Mouse (Mus musculus): ENCODE data around the gene Pik3c2b. TPM values are rescaled to one million over a fixed set of nuclear protein-coding genes. Genes with fewer than 3 reads are reported as not detected.

Gene Pik3c2b
- polyA plus RNA-seq, 1 experiment from 2014 or later, result 7.1 TPM

- Histone ChIP-seq H3K4me1 (ENCODE audit: insufficient read depth) (peaks cover 25% of the 10 kb centered on the region), H3K27ac (ENCODE audit: low read depth) (no peak overlapping the region), H3K36me3 (ENCODE audit: insufficient read depth) (peaks cover 4% of the 10 kb centered on the region), H3K27me3 (ENCODE audit: insufficient read depth, low read length) (no peaks in the 10 kb centered on the region), H3K4me3 (ENCODE audit: low read depth, low read length) (no peak overlapping the region), H3K9ac (no peak overlapping the region), H3K9me3 (ENCODE audit: low read depth, low read length) (no peaks in the 10 kb centered on the region), H3K4me2 (no peak overlapping the region)
- DNase-seq (peak; percentile 62), ATAC-seq (ENCODE audit: insufficient read depth) (peak; percentile 19; the same call in 1 of the 2 replicates)
- no peak for TF ChIP-seq CTCF (IDR thresholded peaks at IDR 0.05; ENCODE audit: low read depth)
- WGBS, result 43% methylated on average over 1 of the region's 1 CpGs
These were observed 32.9 kb downstream of the Pik3c2b start for GRCm38 (mm10) chr1:133078338-133078727.

GRCm38 (mm10) chr1:133079509-133079908 is 34.0 kb downstream of the Pik3c2b start:
- Histone ChIP-seq H3K4me3 (ENCODE audit: low read depth, low read length) (no peak overlapping the region), H3K9me3 (ENCODE audit: low read depth, low read length) (no peaks in the 10 kb centered on the region), H3K36me3 (ENCODE audit: insufficient read depth) (peaks cover 4% of the 10 kb centered on the region), H3K4me1 (ENCODE audit: insufficient read depth) (peaks cover 21% of the 10 kb centered on the region), H3K4me2 (no peak overlapping the region), H3K9ac (no peak overlapping the region), H3K27ac (ENCODE audit: low read depth) (no peak overlapping the region), H3K27me3 (ENCODE audit: insufficient read depth, low read length) (no peaks in the 10 kb centered on the region)
- DNase-seq (no peak), ATAC-seq (ENCODE audit: insufficient read depth) (no peak)
- WGBS, result 89% methylated on average over 7 of the region's 7 CpGs
- TF ChIP-seq CTCF (IDR thresholded peaks at IDR 0.05; ENCODE audit: low read depth), result no peak

- WGBS, result 54% methylated on average over 9 of the region's 9 CpGs
- ATAC-seq (ENCODE audit: insufficient read depth) (no peak), DNase-seq (no peak)
- Histone ChIP-seq H3K27ac (ENCODE audit: low read depth) (no peak overlapping the region), H3K9ac (no peak overlapping the region), H3K4me1 (ENCODE audit: insufficient read depth) (peaks cover 21% of the 10 kb centered on the region), H3K4me3 (ENCODE audit: low read depth, low read length) (no peak overlapping the region), H3K4me2 (no peak overlapping the region), H3K36me3 (ENCODE audit: insufficient read depth) (peaks cover 4% of the 10 kb centered on the region), H3K27me3 (ENCODE audit: insufficient read depth, low read length) (no peaks in the 10 kb centered on the region), H3K9me3 (ENCODE audit: low read depth, low read length) (no peaks in the 10 kb centered on the region)
- TF ChIP-seq CTCF (IDR thresholded peaks at IDR 0.05; ENCODE audit: low read depth), result no peak
These were observed 34.7 kb downstream of the Pik3c2b start for GRCm38 (mm10) chr1:133080079-133080561.

GRCm38 (mm10) chr1:133080717-133081116 is 35.2 kb downstream of the Pik3c2b start:
- Histone ChIP-seq H3K9me3 (ENCODE audit: low read depth, low read length) (no peaks in the 10 kb centered on the region), H3K4me3 (ENCODE audit: low read depth, low read length) (no peak overlapping the region), H3K4me2 (no peak overlapping the region), H3K9ac (no peak overlapping the region), H3K27ac (ENCODE audit: low read depth) (no peak overlapping the region), H3K4me1 (ENCODE audit: insufficient read depth) (peaks cover 21% of the 10 kb centered on the region), H3K36me3 (ENCODE audit: insufficient read depth) (peaks cover 4% of the 10 kb centered on the region), H3K27me3 (ENCODE audit: insufficient read depth, low read length) (no peaks in the 10 kb centered on the region)
- DNase-seq (no peak), ATAC-seq (ENCODE audit: insufficient read depth) (no peak)
- WGBS, result 74% methylated on average over 6 of the region's 6 CpGs
- TF ChIP-seq CTCF (IDR thresholded peaks at IDR 0.05; ENCODE audit: low read depth), result no peak

GRCm38 (mm10) chr1:133083003-133083546 is 37.6 kb downstream of the Pik3c2b start:
- Histone ChIP-seq H3K27ac (ENCODE audit: low read depth) (no peak overlapping the region), H3K4me2 (no peak overlapping the region), H3K4me1 (ENCODE audit: insufficient read depth) (peaks cover 2% of the 10 kb centered on the region; the same call in 1 of the 2 replicates), H3K4me3 (ENCODE audit: low read depth, low read length) (no peak overlapping the region), H3K9me3 (ENCODE audit: low read depth, low read length) (no peaks in the 10 kb centered on the region), H3K27me3 (ENCODE audit: insufficient read depth, low read length) (no peaks in the 10 kb centered on the region), H3K36me3 (ENCODE audit: insufficient read depth) (peaks cover 4% of the 10 kb centered on the region), H3K9ac (no peak overlapping the region)
- no peak for DNase-seq
- no peak for TF ChIP-seq CTCF (IDR thresholded peaks at IDR 0.05; ENCODE audit: low read depth)
- ATAC-seq (ENCODE audit: insufficient read depth), result no peak
- WGBS, result 89% methylated on average over 5 of the region's 5 CpGs

GRCm38 (mm10) chr1:133083942-133084625 is 38.6 kb downstream of the Pik3c2b start:
- H3K4me3 ChIP-seq (ENCODE audit: low read depth, low read length), result no peak overlapping the region
- no peaks in the 10 kb centered on the region for H3K4me1 ChIP-seq (ENCODE audit: insufficient read depth)
- no peaks in the 10 kb centered on the region for H3K27me3 ChIP-seq (ENCODE audit: insufficient read depth, low read length)
- ATAC-seq (ENCODE audit: insufficient read depth), result no peak
- H3K4me2 ChIP-seq, result no peak overlapping the region
- DNase-seq, result no peak
- H3K9ac ChIP-seq, result no peak overlapping the region
- TF ChIP-seq CTCF (IDR thresholded peaks at IDR 0.05; ENCODE audit: low read depth), result no peak
- H3K27ac ChIP-seq (ENCODE audit: low read depth), result no peak overlapping the region
- peaks cover 4% of the 10 kb centered on the region for H3K36me3 ChIP-seq (ENCODE audit: insufficient read depth)
- H3K9me3 ChIP-seq (ENCODE audit: low read depth, low read length), result no peaks in the 10 kb centered on the region
- WGBS, result 61% methylated on average over 11 of the region's 11 CpGs

GRCm38 (mm10) chr1:133084708-133085416 is 39.4 kb downstream of the Pik3c2b start:
- H3K4me2 ChIP-seq, result no peak overlapping the region
- H3K27me3 ChIP-seq (ENCODE audit: insufficient read depth, low read length), result no peaks in the 10 kb centered on the region
- WGBS, result 71% methylated on average over 14 of the region's 14 CpGs
- H3K9me3 ChIP-seq (ENCODE audit: low read depth, low read length), result no peaks in the 10 kb centered on the region
- no peak overlapping the region for H3K4me3 ChIP-seq (ENCODE audit: low read depth, low read length)
- DNase-seq (no peak), ATAC-seq (ENCODE audit: insufficient read depth) (no peak)
- H3K27ac ChIP-seq (ENCODE audit: low read depth), result no peak overlapping the region
- H3K9ac ChIP-seq, result no peak overlapping the region
- no peak for TF ChIP-seq CTCF (IDR thresholded peaks at IDR 0.05; ENCODE audit: low read depth)
- no peaks in the 10 kb centered on the region; the same call in 1 of the 2 replicates for H3K36me3 ChIP-seq (ENCODE audit: insufficient read depth)
- H3K4me1 ChIP-seq (ENCODE audit: insufficient read depth), result no peaks in the 10 kb centered on the region

All from lung, embryonic 14.5 days (tissue).